Mouse (Mus musculus) mature B cell (primary cell): ENCODE measurements around the gene Iffo1.

Source experiments
- in situ Hi-C: fragments of 300-500 bp; cut with MboI; formaldehyde crosslinking; loops from 2 replicates; pipeline ENCODE4 v1.14.3; 2019

Gene Iffo1

GRCm38 (mm10) chr6:125160854-125161760 is 16.1 kb downstream of the Iffo1 start:
- in situ Hi-C loops: loop anchor here (5.0 kb wide), 1 partner anchor 111 kb away; no protein-coding TSS in a partner anchor

GRCm38 (mm10) chr6:125161971-125162370 is 16.9 kb downstream of the Iffo1 start:
- in situ Hi-C loops: loop anchor here (5.0 kb wide), 1 partner anchor 110 kb away; no protein-coding TSS in a partner anchor

DNA sequence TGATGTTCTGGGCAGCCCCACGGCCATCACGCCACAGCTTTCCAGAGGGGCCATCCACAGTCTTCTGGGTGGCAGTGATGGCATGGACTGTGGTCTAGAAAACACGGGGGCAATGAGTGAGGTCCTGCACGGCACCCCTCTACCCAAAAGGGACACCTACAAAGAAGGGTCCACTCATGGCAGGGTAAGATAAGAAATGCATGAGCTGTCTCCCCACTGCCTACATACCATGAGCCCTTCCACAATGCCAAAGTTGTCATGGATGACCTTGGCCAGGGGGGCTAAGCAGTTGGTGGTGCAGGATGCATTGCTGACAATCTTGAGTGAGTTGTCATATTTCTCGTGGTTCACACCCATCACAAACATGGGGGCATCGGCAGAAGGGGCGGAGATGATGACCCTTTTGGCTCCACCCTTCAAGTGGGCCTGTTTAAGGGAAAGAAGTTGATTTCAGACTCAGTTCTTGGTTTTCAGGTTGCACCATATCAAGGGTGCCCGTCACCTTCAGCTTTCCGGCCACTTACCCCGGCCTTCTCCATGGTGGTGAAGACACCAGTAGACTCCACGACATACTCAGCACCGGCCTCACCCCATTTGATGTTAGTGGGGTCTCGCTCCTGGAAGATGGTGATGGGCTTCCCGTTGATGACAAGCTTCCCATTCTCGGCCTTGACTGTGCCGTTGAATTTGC is 17.7 kb downstream of the Iffo1 start:
- in situ Hi-C loops: loop anchor here (5.0 kb wide), 1 partner anchor 110 kb away; no protein-coding TSS in a partner anchor

DNA sequence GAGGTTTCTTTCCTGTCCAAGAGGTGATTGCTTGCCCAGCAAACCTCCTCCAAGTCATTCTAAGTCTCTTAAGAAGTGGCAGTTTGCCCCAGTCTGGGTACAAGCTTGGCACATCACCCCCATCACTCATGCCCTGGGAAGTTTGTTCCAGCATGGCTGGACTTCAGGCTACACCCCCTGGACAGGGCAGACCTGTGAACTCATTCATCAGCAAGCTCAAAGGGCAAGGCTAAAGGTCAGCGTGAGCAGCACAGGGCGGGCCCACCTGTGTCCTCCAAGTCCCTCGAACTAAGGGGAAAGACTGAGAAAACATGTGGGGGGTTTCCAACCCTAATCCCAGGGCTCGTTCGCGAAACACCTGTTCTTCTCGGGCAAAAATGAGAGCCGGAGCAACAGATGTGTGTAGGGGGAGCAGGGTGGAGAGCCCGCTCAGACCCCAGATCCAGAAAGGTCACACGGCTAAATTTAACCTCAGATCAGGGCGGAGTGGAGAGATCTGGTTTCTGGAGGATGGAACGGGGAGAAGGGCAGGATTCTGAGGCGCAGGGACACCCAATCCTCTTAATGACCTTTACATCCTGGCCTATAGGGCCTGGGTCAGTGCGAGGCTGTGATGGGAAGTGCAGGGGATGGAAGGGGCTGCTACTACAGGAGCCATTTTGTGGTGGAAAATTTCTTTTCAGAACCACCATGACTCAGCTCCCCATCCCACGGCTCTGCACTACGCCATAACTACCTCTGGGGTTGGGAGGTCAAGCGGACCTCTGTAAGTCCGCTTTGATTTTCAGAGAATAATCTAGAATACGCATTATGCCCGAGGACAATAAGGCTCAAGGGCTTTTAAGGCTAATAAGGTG is 19.0 kb downstream of the Iffo1 start:
- in situ Hi-C loops: loop anchor here (5.0 kb wide), 1 partner anchor 108 kb away; no protein-coding TSS in a partner anchor

DNA sequence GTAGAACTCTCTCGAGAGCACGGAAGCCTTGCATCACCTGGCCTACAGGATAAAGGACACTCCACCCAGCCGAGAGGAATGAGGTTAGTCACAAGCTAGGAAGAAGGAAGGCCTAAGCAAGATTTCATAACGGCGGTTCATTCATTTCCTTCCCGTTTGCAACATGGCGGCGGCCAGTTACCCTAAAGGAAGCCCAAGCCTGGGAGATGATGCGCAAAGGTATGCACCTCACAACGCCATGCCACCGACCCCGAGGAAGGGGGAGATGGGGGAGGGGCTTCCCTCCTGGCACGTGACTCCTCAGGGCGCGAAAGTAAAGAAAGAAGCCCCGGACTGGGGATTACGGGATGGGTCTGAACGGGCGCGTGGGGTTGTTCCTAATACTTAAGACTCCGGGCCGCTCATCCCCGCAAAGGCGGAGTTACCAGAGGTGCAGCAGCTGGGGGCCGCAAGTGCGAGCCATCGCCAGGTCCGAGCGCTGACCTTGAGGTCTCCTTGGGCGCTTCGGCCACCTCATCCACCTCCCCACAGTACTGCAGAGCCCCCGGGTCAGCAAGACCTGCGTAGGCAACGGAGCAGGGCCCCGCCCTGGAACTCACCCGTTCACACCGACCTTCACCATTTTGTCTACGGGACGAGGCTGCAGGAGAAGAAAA is 19.8 kb downstream of the Iffo1 start:
- in situ Hi-C loops: loop anchor here (5.0 kb wide), 1 partner anchor 108 kb away; no protein-coding TSS in a partner anchor

- in situ Hi-C loops: no loop called here
Measured at GRCm38 (mm10) chr6:125165328-125165891, 20.4 kb downstream of the Iffo1 start.

DNA sequence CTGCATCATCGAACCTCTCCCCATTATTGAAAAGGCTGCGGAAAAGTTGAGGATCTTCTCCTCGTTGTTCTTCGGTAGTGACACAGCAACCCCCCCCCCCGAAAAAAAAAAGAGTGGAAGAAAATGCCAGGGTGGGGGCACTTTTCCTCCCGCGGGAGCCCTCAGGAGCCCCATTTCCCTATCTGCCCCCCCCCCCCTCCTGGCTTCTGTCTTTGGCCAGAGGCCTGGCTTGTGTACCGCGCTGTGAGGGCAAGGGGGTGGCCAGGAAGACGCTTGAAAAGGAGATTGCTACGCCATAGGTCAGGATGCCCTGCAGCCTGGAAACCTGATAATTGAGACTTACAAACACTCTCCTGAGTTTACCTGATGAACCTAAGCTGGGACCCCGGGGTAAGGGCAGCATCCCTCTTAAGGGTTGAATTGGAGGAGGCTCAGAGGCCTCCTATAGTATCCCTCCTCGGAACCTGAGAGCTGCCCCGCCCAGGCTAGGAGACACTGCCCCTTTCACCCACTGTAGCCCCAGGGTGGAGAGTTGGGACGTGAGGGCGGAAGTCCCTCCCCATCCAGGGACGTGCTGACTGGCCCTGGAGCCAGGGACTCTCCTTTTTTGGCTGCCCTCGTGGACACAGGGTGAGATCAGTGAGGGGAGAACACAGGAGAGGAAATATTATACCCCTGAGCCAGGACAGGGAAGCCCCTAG is 21.2 kb downstream of the Iffo1 start, which contains the start of gene Gapdh:
Gene Gapdh, minus strand, starts transcription at position 417 of the 701 bp plus-strand sequence.
- in situ Hi-C loops: no loop called here

DNA sequence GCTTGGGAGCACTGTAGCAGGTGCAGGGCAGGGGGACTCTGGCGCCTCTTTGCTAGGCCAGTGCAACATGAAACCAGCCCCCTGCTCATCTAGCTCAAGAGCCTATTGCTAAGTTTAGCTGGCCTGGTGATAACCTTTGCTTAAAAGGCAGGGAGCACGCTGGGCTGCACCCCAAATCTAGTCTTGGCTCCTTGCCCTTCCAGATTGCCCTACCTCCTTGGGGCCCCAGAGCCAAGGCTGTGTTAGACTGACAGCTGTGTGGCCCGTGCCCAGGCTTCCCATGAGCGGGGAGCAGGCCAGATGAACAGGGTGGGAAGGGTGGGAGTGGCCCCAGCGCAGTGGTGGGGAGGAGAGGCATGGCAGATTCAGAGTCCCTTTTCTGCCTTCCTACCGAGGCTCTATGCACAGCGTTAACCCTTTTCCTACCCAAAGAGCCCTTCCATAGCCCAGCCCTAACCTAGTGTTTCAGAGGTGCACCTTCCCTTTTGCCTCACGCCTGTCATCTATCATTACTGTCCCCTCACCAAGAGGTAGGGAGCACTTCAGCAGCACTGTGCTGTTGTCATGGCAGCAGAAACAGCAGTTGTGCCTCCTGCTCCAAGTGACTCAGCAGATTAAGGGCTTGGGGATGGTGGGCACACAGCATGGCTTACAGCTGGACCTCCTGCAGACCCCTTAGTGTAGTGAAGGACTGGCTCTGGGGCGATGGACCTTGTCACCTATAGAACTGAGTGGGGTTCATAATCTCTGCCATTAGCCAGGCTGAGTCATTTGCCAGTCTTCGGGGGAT is 22.0 kb downstream of the Iffo1 start:
- in situ Hi-C loops: no loop called here

DNA sequence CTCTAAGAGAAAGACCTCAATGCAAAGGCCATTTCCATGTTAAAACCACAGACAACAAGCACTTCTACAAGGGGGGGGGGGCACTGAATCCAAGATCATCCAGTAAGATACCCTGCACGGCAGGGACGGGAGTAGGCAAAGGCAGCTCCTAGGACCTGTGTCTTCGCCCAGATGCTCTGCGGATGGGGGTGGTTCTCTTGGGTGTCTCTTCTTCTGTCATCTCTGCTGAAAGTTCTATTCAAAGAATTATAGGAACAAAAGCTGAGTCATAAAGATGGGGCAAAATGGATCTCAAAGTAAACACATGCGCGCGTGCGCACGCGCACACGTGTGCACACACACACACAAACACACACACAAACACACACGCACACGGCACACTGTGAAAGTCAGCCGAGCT is 23.0 kb downstream of the Iffo1 start:
- in situ Hi-C loops: no loop called here

DNA sequence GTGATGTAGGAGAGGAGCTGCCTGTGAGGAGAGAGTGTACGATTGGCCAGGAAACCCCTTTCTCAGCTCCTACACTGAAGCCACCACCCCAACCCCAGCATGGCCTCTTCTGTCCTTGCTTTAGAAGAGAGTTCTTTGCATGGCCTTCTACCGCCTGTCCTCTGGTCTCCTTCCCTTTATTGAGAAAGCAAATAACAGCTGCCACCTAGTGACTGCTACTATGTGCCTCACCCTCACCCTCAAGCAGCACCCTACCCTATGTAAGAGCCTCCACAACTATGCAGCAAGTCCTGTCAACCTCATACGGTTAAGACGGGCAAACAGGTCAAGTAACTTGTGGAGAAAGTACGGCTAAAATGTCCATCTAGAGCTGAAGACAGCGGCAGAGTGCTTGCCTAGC is 25.2 kb downstream of the Iffo1 start:
- in situ Hi-C loops: no loop called here

DNA sequence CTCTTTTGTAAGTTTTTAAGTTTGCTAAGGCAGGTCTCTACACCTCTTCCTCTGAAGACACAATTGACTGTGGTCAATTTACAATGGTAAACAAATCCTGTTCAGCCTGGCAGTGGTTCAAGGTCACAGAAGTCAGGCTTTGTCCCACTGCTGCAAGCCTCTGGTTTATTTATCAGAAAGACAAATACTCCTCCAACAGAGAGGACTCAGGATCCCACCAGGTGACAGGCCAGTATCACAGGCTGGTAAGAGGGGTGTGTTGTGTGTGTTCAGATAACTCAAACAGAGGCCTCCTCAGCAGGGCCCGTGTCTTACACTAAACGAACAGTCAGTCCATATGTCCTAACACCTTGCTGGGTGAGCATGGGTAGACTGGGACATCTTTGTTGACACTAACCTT is 27.4 kb downstream of the Iffo1 start:
- in situ Hi-C loops: no loop called here

- in situ Hi-C loops: no loop called here
Measured at GRCm38 (mm10) chr6:125173256-125173655, 28.2 kb downstream of the Iffo1 start.

GRCm38 (mm10) chr6:125175469-125175868 is 30.4 kb downstream of the Iffo1 start:
- in situ Hi-C loops: no loop called here

- in situ Hi-C loops: no loop called here
Measured at GRCm38 (mm10) chr6:125179601-125180000, 34.6 kb downstream of the Iffo1 start.

DNA sequence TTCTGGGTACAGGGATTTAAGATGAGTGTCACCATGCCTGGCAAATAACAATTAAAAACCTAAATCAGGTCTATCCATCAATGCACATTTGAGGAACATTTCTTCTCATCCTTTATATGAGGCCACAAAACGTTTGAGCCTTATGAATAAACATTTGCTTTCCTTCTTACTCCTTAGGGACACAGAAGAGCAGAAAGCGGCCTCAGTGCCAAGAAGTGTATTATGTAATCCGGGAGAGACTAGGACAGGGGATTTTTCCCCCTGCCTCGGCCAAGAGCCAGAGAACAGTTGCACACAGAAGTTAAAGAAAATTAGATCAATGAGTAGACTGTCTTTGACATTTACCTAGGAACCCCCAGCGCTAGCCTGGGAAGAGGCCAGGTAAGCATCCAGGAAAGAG is 37.1 kb downstream of the Iffo1 start:
- in situ Hi-C loops: no loop called here

DNA sequence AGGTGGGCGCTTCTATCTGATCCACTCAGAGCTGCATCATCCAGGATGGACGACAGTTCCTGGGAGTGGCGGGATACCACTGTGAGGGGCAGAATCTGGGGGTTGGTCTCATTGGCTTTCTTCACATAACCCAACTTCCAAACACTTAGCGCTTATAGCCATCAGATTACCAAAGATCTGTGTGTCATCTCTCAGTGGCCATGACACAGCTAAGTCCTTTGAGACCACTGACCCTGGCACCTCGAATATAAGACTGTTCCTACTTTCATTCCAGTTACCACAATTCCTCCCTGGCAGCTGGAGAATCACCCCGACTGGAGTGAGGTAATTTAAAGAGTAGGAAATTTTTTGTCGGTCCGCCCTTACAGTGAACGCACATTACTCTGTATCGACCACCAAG is 41.2 kb downstream of the Iffo1 start:
- in situ Hi-C loops: no loop called here

GRCm38 (mm10) chr6:125190816-125191215 is 45.8 kb downstream of the Iffo1 start:
- in situ Hi-C loops: no loop called here

DNA sequence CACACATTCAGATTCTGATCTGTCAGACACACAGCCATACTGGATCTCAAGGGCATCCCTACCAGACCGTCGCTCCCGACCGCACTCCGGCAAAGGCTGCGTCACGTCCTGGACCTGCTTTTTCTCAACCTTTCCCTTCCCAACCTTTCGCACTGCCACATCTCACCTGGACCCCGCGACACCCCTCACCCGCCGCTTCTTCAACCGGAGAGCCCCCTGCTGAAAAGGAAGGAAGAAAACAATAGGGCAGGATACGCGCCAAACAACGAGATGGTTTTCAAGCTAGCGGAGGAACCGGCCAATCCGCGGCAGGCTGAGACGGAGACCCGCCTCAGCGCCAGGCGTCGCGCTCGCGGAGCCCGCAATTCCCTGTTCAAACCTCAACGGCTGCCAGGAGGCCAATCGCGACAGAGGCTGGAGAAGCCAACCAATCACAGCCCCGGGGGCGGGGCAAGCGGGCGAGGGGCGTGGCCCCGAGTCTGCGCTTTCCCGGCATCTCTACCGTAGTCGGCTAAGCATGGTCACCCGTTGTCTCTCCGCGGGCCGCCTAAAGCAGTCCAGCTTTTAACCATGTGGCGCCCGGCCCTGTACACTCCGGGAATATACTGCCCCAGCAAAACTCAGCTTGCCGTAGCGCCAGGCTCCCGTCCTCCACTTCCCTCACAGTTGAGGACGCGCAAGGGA is 46.4 kb downstream of the Iffo1 start, which contains the start of the genes Ncapd2 and Mrpl51:
Gene Ncapd2, minus strand, starts transcription at position 370 of the 684 bp plus-strand sequence.
Gene Mrpl51, plus strand, starts transcription at position 470 of the 684 bp plus-strand sequence.
- in situ Hi-C loops: no loop called here
